Mouse (Mus musculus) urinary bladder, postnatal 4 days (tissue): ENCODE data around the gene Egln2.

ENCODE experiments used
- DNase-seq, 2 experiments: peaks; one replicate each; pipeline ENCODE4 v3.0.0; 2021 to 2022; ENCODE audit warnings: low spot score in 2 of 2

The Egln2 gene

GRCm38 (mm10) chr7:27166614-27167474 lies at the start of gene Egln2:
Egln2 (minus strand) TSS chr7:27166802.
- DNase-seq, result peak; percentile 91 to 95

- DNase-seq, result no peak
Observed at GRCm38 (mm10) chr7:27212626-27213025, 46.0 kb upstream of the Egln2 start.

GRCm38 (mm10) chr7:27203730-27204449 lies 37.3 kb upstream of the Egln2 start:
- DNase-seq, result no peak

GRCm38 (mm10) chr7:27198779-27199178 lies 32.2 kb upstream of the Egln2 start:
- DNase-seq, result no peak

- DNase-seq, result no peak
Observed at GRCm38 (mm10) chr7:27198355-27198754, 31.8 kb upstream of the Egln2 start.

- DNase-seq, result no peak
Observed at GRCm38 (mm10) chr7:27197634-27198033, 31.0 kb upstream of the Egln2 start.

- DNase-seq, result no peak
Observed at GRCm38 (mm10) chr7:27197136-27197535, 30.5 kb upstream of the Egln2 start.

- peak; percentile 95 to 96 for DNase-seq
Observed at GRCm38 (mm10) chr7:27195681-27196611, 29.3 kb upstream of the Egln2 start, which contains the start of the genes BC024978 and Snrpa. BC024978 (plus strand) TSS chr7:27195781. Snrpa (minus strand) TSS chr7:27196271.

- no peak for DNase-seq
Observed at GRCm38 (mm10) chr7:27193731-27194130, 27.1 kb upstream of the Egln2 start.

GRCm38 (mm10) chr7:27192434-27192833 lies 25.8 kb upstream of the Egln2 start:
- DNase-seq, result no peak

- DNase-seq, result no peak
Observed at GRCm38 (mm10) chr7:27189271-27189931, 22.8 kb upstream of the Egln2 start.

GRCm38 (mm10) chr7:27185986-27186385 lies 19.4 kb upstream of the Egln2 start:
- DNase-seq, result no peak

GRCm38 (mm10) chr7:27184964-27185363 lies 18.4 kb upstream of the Egln2 start:
- no peak for DNase-seq

GRCm38 (mm10) chr7:27182498-27182897 lies 15.9 kb upstream of the Egln2 start:
- no peak for DNase-seq

- no peak for DNase-seq
Observed at GRCm38 (mm10) chr7:27180837-27181695, 14.5 kb upstream of the Egln2 start, which contains the start of the genes Gm21983 and Mia. Gm21983 (minus strand) TSS chr7:27181086. Mia (minus strand) TSS chr7:27181157.

GRCm38 (mm10) chr7:27180036-27180435 lies 13.4 kb upstream of the Egln2 start:
- DNase-seq, result no peak

GRCm38 (mm10) chr7:27179217-27179918 lies 12.8 kb upstream of the Egln2 start:
- DNase-seq, result no peak

GRCm38 (mm10) chr7:27178324-27179216 lies 12.0 kb upstream of the Egln2 start, which contains the start of gene Rab4b:
Rab4b (minus strand) TSS chr7:27178896.
- DNase-seq, result peak; percentile 99
